Mouse (Mus musculus): Measurements from ENCODE around the gene Ube2c. TPM values are rescaled to one million over a fixed set of nuclear protein-coding genes. Genes with fewer than 3 reads are reported as not detected.
A peak's percentile ranks its signal among the peaks of the same experiment; 100 is the strongest.

Gene Ube2c
- total and polyA plus RNA-seq, 3 experiments, result 2.5 to 9.1 (median 5.2) TPM

DNA sequence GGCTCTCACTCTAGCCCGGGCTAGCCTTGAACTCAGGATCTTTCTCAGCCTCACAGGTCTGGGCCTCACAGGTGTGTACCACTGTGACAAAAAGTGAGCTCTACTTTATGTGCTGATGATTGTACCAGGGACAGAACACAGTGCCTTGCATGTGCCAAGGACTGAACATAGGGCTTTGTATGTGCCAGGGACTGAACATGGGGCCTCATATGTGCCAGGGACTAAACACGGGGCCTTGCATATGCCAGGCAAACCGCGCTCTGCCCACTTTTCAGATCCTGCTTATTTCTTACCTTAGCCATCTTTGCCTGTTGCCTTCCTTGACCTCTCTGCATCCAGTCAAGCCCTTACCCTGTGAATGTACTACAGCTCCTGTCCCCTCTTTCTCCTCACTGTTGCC, 7.7 kb upstream of the Ube2c start:
- DNase-seq, result no peak

DNA sequence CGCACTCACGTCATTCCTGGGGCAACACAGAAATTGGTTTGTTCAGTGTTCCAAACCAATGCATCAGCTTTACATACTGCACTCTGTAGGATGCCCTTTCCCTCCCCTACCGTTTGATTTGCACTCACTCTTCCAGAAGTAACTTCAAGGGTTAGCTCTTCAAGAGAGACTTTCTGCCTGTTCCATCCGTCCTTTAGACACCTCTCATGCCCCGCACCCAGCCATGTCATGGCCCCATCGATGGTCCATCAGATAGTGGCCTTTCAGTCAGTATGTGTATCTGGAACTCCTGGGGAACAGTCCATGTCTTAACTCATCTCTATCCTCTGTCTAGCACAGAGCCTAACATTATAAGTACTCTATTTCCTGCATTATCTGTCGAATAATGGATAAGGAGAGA, 7.1 kb upstream of the Ube2c start:
- DNase-seq, result no peak

DNA sequence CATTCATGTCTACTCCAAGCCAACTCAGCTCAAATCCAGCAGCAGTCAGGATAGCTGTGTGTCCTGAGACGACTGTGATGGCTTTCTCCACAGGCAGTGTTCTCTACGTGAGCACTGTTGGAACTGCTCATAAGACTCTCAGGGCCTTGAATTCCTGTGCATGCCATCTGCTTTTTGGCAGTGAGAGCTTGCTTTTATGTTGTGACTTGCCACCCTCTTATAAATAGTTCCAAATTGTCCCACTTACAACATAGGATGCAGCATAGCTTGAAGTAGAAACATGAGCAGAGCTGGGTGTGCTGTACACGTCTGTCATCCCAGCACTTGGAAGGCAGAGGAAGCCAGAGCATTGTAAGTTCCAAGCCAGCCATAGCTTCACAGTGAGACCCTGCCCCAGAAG, 3.9 kb upstream of the Ube2c start:
- no peak for DNase-seq

DNA sequence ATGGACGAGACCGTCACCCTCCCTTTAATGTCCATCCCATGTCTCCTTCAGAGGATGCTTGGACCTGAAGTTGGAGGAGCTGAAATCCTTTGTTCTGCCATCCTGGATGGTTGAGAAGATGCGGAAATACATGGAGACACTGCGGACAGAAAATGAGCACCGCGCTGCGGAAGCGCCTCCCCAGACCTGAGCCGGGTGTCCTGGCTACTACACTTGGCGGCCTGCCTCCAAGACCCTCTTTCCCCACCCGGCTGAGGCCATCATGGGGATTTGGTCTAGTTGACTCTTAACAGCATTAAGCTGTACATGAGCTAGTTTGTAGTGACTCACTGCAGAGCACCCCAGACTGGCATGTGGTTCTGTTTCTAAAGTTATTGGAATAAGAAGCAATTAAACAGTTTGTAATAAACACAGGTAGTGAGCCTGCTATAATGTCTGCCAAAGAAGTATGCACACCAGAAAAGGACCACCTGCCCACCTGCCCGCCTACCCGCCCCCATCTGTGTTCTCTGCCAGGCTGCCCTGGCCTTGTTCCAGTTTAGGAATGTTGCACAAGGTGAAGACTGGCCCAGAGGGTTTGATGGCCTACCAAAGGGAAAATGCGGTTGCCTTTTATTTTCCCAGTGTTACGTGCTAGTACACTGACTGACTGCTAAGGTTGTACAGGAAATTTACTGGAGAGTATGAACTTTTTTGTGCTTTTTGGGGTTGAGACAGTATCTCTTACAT, 1.7 kb upstream of the Ube2c start:
- peak; percentile 52 for DNase-seq

DNA sequence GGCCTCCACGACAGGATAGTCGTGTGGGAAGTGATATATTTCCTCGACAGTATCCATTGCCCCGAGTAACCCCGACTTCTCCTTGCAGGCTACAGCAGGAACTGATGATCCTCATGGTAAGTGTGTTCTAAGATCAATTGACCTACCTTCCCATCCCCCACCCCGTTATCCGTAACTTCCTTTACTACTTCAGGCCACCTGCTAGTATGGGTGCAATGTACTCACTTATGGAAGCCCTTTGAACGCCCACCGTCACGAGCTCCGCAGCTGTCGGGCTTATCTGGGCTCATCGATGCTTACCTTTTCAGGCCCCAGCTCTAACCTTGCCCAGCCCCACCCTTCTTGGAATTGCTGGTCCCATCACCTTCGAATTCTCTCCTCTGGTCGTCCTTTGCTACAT, 581 bp downstream of the Ube2c start:
- no peak for DNase-seq

DNA sequence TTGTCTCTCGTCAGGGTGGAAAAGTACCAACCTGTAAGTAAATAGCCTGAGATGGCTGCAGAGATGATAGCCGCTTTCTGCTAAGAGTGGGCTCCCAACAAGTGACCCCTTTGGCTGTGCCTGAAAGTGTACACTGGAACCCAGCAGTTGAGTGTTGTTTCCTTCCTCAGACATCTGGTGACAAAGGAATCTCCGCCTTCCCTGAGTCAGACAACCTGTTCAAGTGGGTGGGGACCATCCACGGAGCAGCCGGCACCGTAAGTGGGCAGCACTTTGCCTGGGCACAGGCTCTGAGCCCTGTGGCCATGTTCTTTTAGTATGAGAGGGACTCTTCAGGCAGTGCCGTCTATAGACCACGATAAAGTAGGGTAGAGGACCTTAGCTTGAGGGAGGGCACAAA, 1.4 kb downstream of the Ube2c start:
- no peak for DNase-seq

DNA sequence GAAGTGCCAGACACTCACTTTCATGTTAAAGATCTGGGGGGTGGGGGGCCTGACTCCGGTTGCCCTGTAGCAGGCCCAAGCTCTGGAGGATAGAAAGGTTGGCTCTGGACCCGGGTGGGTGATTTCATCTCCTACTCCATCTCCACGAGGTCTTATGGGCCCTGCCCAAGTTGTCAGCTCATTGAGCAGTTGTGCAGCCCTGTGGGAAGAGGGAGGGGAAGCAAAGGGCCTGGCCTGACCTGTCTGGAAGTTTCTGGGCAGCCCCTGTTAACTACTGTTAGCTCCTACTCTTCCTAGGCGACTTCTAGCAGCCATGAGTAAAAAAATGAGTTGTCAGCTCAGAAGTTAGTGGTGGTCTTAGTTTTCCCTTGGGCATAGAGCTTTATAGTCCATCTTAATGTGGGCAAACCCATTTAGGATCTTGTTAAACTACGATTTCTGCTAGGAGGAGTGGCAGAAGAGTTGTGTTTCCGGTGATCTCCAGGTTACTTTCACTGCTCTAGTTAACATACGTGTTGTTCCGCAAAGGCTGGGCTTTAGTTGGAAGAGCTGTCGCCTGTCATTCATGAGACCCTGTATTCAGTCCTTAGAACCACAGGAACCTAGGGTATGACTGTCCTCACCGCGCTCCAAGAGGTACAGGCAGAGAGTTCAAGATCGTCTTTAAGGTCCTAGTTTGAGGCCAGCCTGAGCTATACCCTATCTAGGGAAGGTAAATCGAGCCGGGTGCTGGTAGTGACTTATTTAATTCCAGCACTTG, 3.7 kb downstream of the Ube2c start:
- no peak for DNase-seq

DNA sequence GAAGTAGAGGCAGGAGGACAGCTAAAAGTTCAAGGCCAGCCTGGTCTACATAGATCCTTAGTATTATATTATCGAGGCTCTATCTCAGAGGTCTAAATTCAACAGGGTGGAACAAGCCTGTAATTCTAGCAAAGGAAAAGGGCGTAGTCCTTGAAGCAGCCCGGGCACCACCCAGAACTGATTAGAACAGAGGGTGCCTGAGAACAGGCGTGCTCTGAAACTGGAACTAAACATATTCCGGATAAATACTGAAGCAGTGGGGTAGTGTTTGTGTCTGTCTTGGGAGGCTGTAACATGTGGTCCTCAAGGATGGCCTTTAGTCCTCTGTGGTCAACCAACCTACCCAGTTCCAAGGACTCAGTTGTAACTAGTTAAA, 4.3 kb downstream of the Ube2c start:
- no peak for DNase-seq

DNA sequence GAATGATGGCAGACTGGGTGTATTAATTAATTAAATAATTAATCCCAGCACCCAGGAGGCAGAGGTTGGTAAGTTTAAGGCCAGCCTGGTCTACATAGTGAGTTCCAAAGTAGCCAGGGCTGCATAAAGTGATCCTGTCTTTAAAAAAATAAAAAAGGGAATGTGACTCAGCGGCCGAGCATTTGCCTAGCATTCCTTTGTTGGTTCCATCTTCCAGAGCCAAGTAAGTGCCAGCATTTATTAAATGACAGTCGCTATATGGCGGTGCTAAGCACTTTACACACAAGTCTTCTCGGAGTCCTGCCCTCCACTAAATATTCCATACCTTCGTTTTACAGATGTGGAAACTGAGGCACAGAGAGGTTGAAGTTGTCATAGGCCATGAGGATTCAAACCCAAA, 6.4 kb downstream of the Ube2c start:
- no peak for DNase-seq

DNA sequence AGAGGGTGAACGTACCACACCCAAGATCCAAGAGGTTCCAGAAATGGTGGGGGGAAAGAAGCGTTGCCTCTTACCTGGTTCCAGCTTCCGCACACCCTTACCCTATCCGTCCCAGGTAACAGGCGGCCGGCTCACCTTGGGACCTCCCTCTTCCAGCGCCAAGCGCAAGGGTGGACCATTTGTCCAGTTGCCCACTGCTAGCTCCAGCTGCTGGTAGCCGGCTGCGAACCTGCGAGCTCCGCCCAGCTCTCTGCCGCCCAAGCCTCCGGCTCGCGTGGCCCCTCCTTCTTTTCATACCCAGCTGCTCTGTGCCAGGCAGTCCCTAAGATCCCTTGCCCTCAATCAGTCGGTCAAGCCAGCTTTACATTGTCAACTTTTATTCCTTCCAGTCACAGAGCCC, 7.1 kb downstream of the Ube2c start:
- DNase-seq, result no peak

DNA sequence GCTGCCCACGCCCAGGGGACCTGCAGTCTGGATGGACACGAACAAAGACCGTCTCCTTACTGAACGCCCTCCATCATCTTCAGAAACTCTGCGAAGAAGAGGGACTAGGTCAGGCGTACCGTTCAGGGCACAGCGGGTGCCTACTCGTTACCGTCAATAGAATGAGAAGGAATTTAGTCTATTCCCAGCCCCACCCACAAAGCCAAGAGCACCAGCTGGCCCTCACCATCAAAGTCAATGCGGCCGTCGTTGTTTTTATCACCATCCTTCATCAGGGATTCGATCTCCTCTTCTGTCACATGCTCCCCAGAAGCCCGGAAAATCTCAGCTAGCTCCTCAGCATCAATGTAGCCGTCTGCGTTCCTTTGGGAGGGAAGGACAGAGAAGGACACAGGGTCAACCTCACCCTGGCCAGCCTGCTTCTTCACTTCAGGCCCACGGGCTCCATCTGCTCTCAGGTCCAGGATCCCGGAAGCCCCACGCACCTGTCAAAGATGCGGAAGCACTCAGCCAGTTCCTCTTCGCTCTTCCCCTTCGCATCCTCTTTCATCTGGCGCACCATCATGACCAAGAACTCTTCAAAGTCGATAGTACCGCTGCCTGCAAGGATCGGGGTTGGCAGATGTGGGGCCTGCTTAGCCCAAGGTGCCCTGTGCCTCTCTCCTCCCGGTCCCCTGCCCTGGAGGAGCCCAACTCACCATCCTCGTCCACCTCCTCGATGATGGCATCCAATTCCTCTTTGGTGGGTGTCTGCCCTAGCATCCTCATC, 7.7 kb downstream of the Ube2c start:
- DNase-seq, result no peak

DNA sequence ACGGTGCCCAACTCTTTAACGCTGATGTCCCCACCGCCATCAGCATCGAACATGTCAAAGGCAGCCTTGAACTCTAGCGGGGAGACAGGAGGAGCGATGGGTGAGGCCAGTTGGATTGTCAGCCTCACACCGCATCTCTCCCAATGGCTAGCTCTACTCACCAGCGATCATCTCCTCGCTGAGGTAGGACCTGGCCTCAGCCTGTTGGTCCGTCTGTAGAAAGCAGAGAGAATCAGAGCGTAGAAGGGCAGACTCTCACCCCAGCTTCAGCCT, 8.3 kb downstream of the Ube2c start:
- DNase-seq, result no peak

DNA sequence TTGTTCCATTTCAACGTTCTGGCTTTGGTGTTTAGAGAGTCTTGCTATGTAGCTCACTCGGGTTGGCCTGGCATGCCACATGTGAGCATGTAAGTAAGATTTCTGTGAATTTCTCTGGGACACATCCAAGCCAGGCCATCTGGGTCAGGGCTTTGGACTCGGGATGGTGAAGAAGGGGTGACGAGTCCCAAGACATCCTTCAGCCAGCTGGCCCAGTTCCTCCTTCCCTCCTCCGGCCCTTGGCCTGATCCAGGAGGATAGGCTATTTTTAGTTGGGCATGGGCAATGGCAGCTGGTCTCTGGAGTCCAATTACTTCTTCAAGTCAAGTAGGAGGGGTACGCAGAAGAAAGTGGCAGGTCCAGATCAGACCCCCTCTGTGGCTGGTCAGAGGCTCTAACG, 9.1 kb downstream of the Ube2c start:
- DNase-seq, result no peak

DNA sequence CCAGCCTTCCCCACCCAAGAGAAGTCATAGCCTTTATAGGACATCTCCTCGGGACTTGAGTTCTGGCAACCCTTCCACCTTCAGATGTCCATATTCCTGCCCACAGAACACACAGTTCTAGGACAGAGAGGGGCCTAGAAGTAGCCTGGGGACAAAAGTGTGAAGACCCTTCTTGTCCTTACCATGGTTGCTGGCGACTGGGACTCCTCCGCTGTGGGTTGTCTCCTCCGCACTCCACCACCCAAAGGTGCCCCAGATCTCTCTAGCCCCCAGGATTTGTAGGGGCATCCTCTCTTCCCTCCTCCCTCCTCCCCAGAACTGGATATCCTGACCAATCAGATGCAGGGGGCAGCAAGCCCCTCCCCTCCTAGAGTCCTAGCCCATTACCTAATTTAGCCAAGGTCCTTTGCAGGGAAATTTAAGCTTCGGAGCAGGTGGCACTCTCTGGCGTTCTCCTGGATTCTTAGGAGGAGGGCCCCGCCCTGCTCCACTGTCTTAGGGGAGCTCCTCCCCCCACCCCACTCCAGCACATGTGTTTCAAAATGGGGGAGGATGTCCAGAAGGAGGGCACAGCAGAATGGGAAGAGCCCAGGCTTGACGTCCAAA, 9.9 kb downstream of the Ube2c start, which contains the start of gene Tnnc2:
Tnnc2 (minus strand) TSS at position 487 of the 606 bp plus-strand sequence.
- no peak for DNase-seq

DNA sequence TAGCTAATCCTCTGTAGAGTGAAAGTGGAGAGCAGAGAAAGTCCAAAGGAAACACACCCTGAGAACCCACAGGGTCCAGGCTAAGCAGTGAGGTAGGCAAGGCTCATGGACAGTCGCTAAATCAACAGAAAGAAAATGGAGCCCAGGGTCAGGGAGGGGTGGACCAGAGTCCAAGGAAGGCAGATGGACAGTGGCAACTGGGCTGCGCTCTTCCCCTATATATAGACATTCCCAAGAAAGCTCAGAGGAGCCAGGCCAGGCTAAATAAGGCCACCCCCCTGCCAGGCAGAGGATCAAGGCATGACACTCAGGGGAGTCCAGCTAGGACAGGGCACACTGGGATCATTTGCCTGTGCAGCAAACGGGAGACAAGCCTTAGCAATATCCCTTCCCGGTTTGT, 12.2 kb downstream of the Ube2c start:
- no peak for DNase-seq

DNA sequence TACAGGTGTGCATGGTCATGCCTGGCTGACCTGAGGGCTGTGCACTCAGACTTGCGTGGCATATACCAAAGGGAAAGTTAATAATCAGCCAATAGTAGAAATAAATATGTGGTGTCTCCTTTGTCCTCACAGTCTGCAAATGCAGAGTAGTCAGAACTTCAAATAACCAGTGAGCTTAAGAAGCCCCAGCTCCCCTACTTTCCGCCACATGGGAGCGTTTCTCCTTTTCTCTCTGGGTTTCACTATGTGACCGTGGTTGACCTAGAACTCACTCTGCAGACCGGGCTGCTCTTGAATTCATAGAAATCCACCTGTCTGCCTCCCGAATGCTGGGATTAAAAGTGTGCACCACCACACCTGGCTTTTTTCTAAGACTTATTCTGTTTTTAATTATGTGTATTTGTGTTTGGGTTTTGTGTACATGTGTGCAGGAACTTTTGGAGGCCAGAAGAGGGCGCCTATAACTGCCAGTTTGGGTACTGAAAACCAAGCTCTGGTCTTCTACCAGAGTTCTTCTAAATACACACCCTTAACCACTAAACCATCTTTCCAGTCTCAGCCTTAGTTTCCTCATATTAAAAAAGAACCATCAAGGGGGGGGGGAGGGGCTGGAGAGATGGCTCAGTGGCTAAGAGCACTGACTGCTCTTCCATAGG, 14.4 kb downstream of the Ube2c start:
- DNase-seq, result no peak

DNA sequence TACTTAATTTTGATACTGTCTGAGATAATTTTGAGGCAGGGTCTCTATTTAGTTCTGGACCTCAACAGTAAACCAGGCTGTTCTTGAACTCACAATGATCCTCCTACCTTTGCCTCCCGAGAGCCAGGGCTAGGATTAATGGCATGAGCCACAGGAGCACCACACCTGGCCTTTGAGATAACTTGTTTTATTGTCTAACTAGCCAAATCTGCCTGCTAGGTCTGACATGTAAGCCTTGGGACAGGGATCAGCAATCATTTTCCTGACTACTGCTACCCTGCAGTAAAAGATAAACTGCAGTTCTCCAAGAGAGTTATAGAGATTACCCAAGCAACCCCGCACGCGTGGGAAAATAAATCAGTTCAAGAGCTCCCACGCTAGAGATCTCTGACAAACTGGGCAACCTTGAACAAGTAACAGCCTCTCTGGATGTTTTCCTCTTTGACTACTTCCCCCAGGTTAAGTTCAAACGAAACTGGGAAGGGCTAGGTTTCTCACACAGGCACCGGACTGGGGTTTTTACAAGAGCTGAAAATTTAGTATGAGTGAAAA, 15.2 kb downstream of the Ube2c start:
- peak; percentile 44 for DNase-seq

DNA sequence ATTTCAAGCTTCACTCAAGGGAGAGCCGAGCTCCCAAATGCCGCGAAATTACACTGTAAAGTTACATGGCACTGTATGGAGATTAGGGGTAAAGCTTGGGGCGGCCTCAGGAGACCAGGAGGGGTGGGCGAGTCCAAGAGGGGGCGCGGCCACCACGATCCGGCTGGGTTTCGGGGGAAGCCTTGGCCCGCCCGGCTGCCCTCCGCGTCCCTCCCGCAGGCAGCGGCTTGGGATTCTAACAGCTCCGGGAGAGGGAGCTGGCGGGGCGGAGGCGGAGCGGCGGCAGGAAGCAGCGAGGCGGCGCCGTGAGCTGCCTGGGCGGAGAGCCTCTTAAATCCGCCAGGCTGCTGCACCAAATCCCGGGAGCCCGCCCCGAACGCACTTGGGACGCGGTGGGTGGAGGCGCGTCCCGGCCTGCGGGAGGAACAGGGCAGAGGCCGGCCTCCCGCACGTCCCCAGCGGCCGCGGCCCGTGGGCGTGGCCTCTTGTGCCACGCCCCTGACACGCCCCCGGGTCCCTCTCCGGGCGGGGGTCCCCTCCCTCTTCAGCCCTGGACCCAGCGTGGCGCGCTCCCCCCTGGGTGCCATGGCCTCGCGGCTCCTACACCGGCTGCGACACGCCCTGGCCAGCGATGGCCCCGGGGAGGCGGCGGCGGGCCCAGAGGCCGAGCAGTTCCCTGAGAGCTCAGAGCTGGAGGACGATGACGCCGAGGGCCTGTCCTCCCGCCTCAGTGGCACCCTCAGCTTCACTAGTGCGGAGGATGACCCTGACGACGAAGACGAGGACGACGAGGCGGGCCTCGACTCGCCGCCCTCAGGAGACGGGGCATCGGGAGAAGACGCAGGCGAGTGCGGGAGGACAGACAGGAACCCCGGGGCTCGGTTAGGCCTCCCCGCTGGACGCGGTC, 16.0 kb downstream of the Ube2c start, which contains the start of gene Snx21:
Snx21 (plus strand) TSS at position 343 of the 907 bp plus-strand sequence.
- peak; percentile 98 for DNase-seq

DNA sequence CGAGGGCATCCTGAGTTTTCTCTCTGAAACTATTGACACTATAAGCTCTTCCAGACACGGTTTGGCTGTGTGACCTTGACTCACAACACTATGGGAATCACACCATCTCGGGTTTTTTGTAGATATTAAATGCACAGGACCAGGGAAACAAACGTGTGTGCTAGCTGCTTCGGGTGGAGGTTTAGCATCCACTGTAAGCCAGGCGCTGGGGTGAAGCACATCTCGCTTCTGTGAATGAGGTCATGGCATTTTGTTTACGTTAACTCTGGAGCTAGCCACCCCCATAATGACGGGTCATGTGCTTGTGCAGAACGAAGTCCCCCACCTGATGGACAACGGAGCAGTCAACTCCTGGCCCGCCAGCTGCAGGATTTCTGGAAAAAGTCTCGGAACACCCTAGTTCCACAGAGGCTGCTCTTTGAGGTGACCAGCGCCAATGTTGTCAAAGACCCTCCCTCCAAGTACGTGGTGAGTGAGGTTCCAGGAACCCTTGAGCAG, 16.7 kb downstream of the Ube2c start:
- DNase-seq, result no peak

DNA sequence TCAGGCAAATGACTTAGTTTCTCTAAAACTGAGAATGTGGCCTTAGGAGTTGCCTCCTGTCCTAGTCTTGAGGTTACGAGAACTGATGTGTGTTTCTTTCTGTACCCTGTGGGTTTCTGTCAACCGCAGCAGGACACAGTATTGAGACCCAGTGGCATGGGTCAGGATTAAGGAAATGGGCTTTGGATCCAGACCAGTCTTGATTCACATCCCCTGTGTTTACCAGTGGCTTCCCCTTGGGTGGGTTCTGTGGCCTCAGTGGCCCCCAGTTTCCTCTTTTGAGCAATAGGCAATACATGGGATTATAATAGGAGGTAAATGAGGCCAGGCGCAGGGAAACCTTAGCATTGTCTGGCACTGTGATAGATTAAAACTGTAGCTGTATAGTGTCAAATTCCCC, 17.3 kb downstream of the Ube2c start:
- no peak for DNase-seq

DNA sequence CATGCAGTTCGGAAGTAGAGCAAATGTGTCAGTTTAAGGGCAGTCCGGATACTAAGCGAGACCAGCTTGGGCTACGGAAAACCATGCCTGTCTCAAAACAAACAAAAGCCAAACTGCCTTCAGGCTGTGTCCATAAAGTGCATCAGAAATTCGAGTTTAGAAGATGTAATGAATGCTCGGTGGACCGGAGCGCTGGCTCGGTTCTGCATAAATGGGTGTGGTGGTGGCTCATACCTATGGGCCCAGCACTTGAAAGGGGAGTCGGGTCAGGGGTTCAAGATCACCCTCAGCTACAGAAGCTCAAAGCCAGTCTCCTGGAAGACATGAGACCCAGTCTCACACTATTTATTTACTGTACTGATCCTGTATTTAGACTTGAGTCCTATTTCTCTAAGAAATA, 18.1 kb downstream of the Ube2c start:
- no peak for DNase-seq
